Mouse (Mus musculus) colon, adult 2 months (tissue): ENCODE results near the gene Zfp598. TPM values are rescaled to one million over a fixed set of nuclear protein-coding genes. Genes with fewer than 3 reads are reported as not detected.

Experiments
- polyA plus RNA-seq: library from polyadenylated mRNA; depleted of rRNA; stranded (reverse); fragments of >200 nt; gene quantifications from 2 replicates; pipeline ENCODE4 v1.2.3, GENCODE M21; 2012; rRNA removed

The Zfp598 gene
- polyA plus RNA-seq: 124 and 127 TPM in 2 replicates

GRCm38 (mm10) chr17:24669545-24670245 lies at the start of gene Zfp598:
Gene Zfp598 (plus strand): TSS chr17:24669687.

GRCm38 (mm10) chr17:24632167-24632812 lies 37.2 kb upstream of the Zfp598 start, which contains the start of the genes Tsc2 and Nthl1:
Gene Tsc2 (minus strand): TSS chr17:24632630.
Gene Nthl1 (plus strand): TSS chr17:24632680.

GRCm38 (mm10) chr17:24650070-24650616 lies 19.3 kb upstream of the Zfp598 start, which contains the start of gene Slc9a3r2:
Gene Slc9a3r2 (minus strand): TSS chr17:24650327.

GRCm38 (mm10) chr17:24658017-24658758 lies 11.3 kb upstream of the Zfp598 start, which contains the start of gene Npw:
Gene Npw (minus strand): TSS chr17:24658457.

GRCm38 (mm10) chr17:24689251-24690081 lies 20.0 kb downstream of the Zfp598 start, which contains the start of gene Syngr3:
Gene Syngr3 (minus strand): TSS chr17:24689955.

GRCm38 (mm10) chr17:24696011-24696697 lies 26.7 kb downstream of the Zfp598 start, which contains the start of the genes Gfer and Noxo1:
Gene Gfer (minus strand): TSS chr17:24696156.
Gene Noxo1 (plus strand): TSS chr17:24696234.

GRCm38 (mm10) chr17:24706982-24707800 lies 37.7 kb downstream of the Zfp598 start, which contains the start of gene Tbl3:
Gene Tbl3 (minus strand): TSS chr17:24707660.

GRCm38 (mm10) chr17:24717943-24718342 lies 48.5 kb downstream of the Zfp598 start, which contains the start of the genes Rnf151 and Rps2:
Gene Rnf151 (minus strand): TSS chr17:24718063.
Gene Rps2 (plus strand): TSS chr17:24718116.

GRCm38 (mm10) chr17:24724184-24724583 lies 54.7 kb downstream of the Zfp598 start, which contains the start of gene Ndufb10:
Gene Ndufb10 (minus strand): TSS chr17:24724478.

GRCm38 (mm10) chr17:24727618-24728017 lies 58.1 kb downstream of the Zfp598 start, which contains the start of gene Rpl3l:
Gene Rpl3l (plus strand): TSS chr17:24727820.

Other genes starting within 250 kb of the Zfp598 start
- 83.1 and 90.4 TPM in 2 replicates for gene Eci1, start 243.0 kb upstream of the Zfp598 start, polyA plus RNA-seq
- gene Dnase1l2, start 226.6 kb upstream of the Zfp598 start, polyA plus RNA-seq: 8.1 and 11.0 TPM in 2 replicates
- 86.5 and 103 TPM in 2 replicates for gene E4f1, start 199.4 kb upstream of the Zfp598 start, polyA plus RNA-seq
- 161 and 194 TPM in 2 replicates for gene Pgp, start 199.3 kb upstream of the Zfp598 start, polyA plus RNA-seq
- gene Bricd5, start 195.8 kb upstream of the Zfp598 start, polyA plus RNA-seq: 2.0 and 2.5 TPM in 2 replicates
- gene Mlst8, start 190.6 kb upstream of the Zfp598 start, polyA plus RNA-seq: 45.6 and 60.0 TPM in 2 replicates
- 1.5 and 1.7 TPM in 2 replicates for gene Caskin1, start 181.1 kb upstream of the Zfp598 start, polyA plus RNA-seq
- gene Traf7, start 141.7 kb upstream of the Zfp598 start, polyA plus RNA-seq: 179 and 213 TPM in 2 replicates
- gene Rab26, start 135.5 kb upstream of the Zfp598 start, polyA plus RNA-seq: 0.26 and 1.8 TPM in 2 replicates
- 80.1 and 86.9 TPM in 2 replicates for gene Pkd1, start 119.9 kb upstream of the Zfp598 start, polyA plus RNA-seq
- 126 and 137 TPM in 2 replicates for gene Tsc2, start 37.1 kb upstream of the Zfp598 start, polyA plus RNA-seq
- gene Nthl1, start 37.0 kb upstream of the Zfp598 start, polyA plus RNA-seq: 8.2 and 8.6 TPM in 2 replicates
- gene Slc9a3r2, start 19.4 kb upstream of the Zfp598 start, polyA plus RNA-seq: 81.0 and 93.6 TPM in 2 replicates
- 0.44 and 0.66 TPM in 2 replicates for gene Npw, start 11.2 kb upstream of the Zfp598 start, polyA plus RNA-seq
- gene Syngr3, start 20.3 kb downstream of the Zfp598 start, polyA plus RNA-seq: 4.1 and 4.6 TPM in 2 replicates
- gene Gfer, start 26.5 kb downstream of the Zfp598 start, polyA plus RNA-seq: 59.1 and 69.9 TPM in 2 replicates
- 235 and 246 TPM in 2 replicates for gene Noxo1, start 26.5 kb downstream of the Zfp598 start, polyA plus RNA-seq
- gene Tbl3, start 38.0 kb downstream of the Zfp598 start, polyA plus RNA-seq: 43.3 and 49.1 TPM in 2 replicates
- not detected in 2 replicates for gene Rnf151, start 48.4 kb downstream of the Zfp598 start, polyA plus RNA-seq
- 3,267 and 3,407 TPM in 2 replicates for gene Rps2, start 48.4 kb downstream of the Zfp598 start, polyA plus RNA-seq
- 285 and 351 TPM in 2 replicates for gene Ndufb10, start 54.8 kb downstream of the Zfp598 start, polyA plus RNA-seq
- 0.10 and 0.13 TPM in 2 replicates for gene Rpl3l, start 58.1 kb downstream of the Zfp598 start, polyA plus RNA-seq
- 91.4 and 133 TPM in 2 replicates for gene Msrb1, start 67.0 kb downstream of the Zfp598 start, polyA plus RNA-seq
- gene Hs3st6, start 83.3 kb downstream of the Zfp598 start, polyA plus RNA-seq: 0.24 and 0.30 TPM in 2 replicates
- gene Meiob, start 134.6 kb downstream of the Zfp598 start, polyA plus RNA-seq: not detected in 2 replicates
- gene Hagh, start 170.5 kb downstream of the Zfp598 start, polyA plus RNA-seq: 165 and 180 TPM in 2 replicates
- gene Fahd1, start 180.7 kb downstream of the Zfp598 start, polyA plus RNA-seq: 34.9 and 43.1 TPM in 2 replicates
- 4.1 and 4.8 TPM in 2 replicates for gene Igfals, start 196.3 kb downstream of the Zfp598 start, polyA plus RNA-seq
- 28.4 and 29.3 TPM in 2 replicates for gene Nubp2, start 216.7 kb downstream of the Zfp598 start, polyA plus RNA-seq
- gene Spsb3, start 217.0 kb downstream of the Zfp598 start, polyA plus RNA-seq: 112 and 128 TPM in 2 replicates
- 40.2 and 43.2 TPM in 2 replicates for gene Eme2, start 225.4 kb downstream of the Zfp598 start, polyA plus RNA-seq
- gene Mrps34, start 225.4 kb downstream of the Zfp598 start, polyA plus RNA-seq: 233 and 246 TPM in 2 replicates
- gene Nme3, start 226.8 kb downstream of the Zfp598 start, polyA plus RNA-seq: 66.8 and 90.4 TPM in 2 replicates